Mouse (Mus musculus) neural tube, embryonic 15.5 days (tissue): ENCODE measurements at regions not wholly inside any gene's neighbourhood (a gene's known extent, or its start where the extent isn't known, plus 50 kb on each side); places are given as distances from the start of the nearest gene placed in this dataset.

Source experiments
- ATAC-seq: fragments of 200-750 bp; cut with Nextera tagmentation; 2 replicates; pipeline ENCODE4 v1.8.0; 2017; ENCODE audit warnings: mild to moderate bottlenecking, moderate TSS enrichment, moderate library complexity; ENCODE audit not compliant: low FRiP score
- H3K27ac ChIP-seq: fragments of 300-500 bp; sonication (generic); replicated peaks from 2 replicates; pipeline ENCODE4 v1.5.1; 2015; ENCODE audit warnings: mild to moderate bottlenecking, inconsistent platforms
- H3K27me3 ChIP-seq: fragments of 300-500 bp; sonication (generic); replicated peaks from 2 replicates; pipeline ENCODE4 v1.6.1; 2015; ENCODE audit warnings: inconsistent platforms
- H3K36me3 ChIP-seq: fragments of 300-500 bp; sonication (generic); 2 replicates; pipeline ENCODE4 v1.6.1; 2015; ENCODE audit warnings: inconsistent platforms
- H3K4me1 ChIP-seq: fragments of 300-500 bp; sonication (generic); 2 replicates; pipeline ENCODE4 v1.6.1; 2015; ENCODE audit warnings: inconsistent platforms
- H3K4me2 ChIP-seq: fragments of 300-500 bp; sonication (generic); 2 replicates; pipeline ENCODE4 v1.6.1; 2015; ENCODE audit warnings: inconsistent platforms, mild to moderate bottlenecking, moderate library complexity
- H3K4me3 ChIP-seq: fragments of 300-500 bp; sonication (generic); replicated peaks from 2 replicates; pipeline ENCODE4 v1.5.1; 2015; ENCODE audit warnings: mild to moderate bottlenecking, inconsistent platforms
- H3K9ac ChIP-seq: fragments of 300-500 bp; sonication (generic); replicated peaks from 2 replicates; pipeline ENCODE4 v1.6.1; 2015; ENCODE audit warnings: mild to moderate bottlenecking, inconsistent platforms
- H3K9me3 ChIP-seq: fragments of 300-500 bp; sonication (generic); replicated peaks from 2 replicates; pipeline ENCODE4 v1.6.1; 2016; ENCODE audit warnings: inconsistent platforms
- WGBS: fragments of 180-500 bp; shearing (Covaris S2); methylation state at CpG from one replicate; pipeline ENCODE4 v1.1.7; 2015; ENCODE audit warnings: mixed read lengths; 5-methylcytosine and 5-hydroxymethylcytosine counted together

DNA sequence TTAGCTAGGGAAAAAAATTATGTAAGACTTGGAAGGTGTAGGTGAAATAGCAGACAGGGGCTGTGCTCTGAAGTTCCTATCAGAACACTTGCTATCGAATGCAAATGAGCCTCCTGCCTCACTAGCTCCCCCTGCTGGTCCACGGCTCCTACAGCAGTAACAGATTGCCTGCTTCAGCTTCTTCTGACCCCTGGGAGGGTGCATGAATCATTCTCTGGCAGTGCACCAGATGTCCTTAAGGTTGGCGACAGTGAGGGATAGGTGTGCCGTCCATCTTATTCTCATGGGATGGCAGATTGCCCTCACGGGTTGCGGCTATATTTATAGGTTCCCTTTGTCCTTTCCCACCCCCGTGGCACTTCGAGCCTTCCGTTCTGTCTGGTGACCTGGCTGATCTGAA is 535.7 kb downstream of the Plekhb2 start:
- Histone ChIP-seq H3K27me3 (no peaks in the 10 kb centered on the region), H3K4me1 (peaks cover 5% of the 10 kb centered on the region), H3K9me3 (no peaks in the 10 kb centered on the region), H3K27ac (no peak overlapping the region), H3K9ac (no peak overlapping the region), H3K4me3 (no peak overlapping the region), H3K36me3 (no peaks in the 10 kb centered on the region), H3K4me2 (peak overlapping the region; percentile 21)
- no peak for ATAC-seq
- 16% methylated on average over 9 of the region's 9 CpGs for WGBS

DNA sequence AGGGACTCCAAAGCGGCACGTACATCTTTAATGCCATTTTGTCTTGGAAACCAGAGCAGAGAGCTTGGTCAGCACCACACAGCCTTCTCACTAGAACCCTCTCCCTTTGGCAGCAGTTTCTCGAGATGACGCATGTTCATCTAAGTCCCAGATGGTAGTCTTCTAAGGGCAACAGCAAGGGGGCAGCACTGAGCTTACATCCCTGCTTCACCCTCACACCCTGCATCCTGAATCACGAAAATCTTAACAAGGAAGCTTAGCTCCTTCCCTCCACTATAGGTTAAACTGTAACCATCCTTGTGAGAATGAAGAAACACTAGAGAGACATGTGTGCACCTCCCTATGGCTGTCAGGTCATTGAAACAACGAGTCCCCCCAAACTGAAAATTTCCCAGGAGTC is 538.4 kb downstream of the Plekhb2 start:
- 20% methylated on average over 6 of the region's 6 CpGs for WGBS
- Histone ChIP-seq H3K36me3 (no peaks in the 10 kb centered on the region), H3K27ac (no peak overlapping the region), H3K4me3 (no peak overlapping the region), H3K27me3 (no peaks in the 10 kb centered on the region), H3K9me3 (no peaks in the 10 kb centered on the region), H3K4me2 (no peak overlapping the region), H3K9ac (no peak overlapping the region), H3K4me1 (peaks cover 11% of the 10 kb centered on the region)
- no peak for ATAC-seq

DNA sequence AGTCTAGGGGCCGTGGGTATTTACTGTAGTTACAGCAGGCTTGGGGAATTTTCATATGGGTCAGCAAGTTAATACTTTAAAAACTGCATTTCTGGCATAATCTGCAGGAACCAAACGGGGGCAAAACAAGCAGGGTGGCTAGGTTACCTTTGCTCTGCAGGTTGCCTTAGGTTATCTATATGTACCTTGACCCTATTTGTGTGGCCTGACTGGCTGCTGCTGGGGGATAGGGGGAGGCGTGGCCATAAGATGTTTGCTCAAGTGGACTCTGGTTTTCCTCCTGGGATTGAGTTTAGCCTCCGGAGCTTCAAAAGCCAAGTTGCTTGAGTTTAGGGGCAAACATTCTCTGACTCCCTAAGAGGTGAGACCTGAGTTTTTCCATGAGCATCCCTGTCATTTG is 540.6 kb downstream of the Plekhb2 start:
- 86% methylated on average over 4 of the region's 4 CpGs for WGBS
- no peak for ATAC-seq
- Histone ChIP-seq H3K9me3 (no peaks in the 10 kb centered on the region), H3K4me3 (no peak overlapping the region), H3K9ac (no peak overlapping the region), H3K4me2 (no peak overlapping the region), H3K27ac (no peak overlapping the region), H3K27me3 (no peaks in the 10 kb centered on the region), H3K4me1 (peaks cover 14% of the 10 kb centered on the region), H3K36me3 (no peaks in the 10 kb centered on the region)

DNA sequence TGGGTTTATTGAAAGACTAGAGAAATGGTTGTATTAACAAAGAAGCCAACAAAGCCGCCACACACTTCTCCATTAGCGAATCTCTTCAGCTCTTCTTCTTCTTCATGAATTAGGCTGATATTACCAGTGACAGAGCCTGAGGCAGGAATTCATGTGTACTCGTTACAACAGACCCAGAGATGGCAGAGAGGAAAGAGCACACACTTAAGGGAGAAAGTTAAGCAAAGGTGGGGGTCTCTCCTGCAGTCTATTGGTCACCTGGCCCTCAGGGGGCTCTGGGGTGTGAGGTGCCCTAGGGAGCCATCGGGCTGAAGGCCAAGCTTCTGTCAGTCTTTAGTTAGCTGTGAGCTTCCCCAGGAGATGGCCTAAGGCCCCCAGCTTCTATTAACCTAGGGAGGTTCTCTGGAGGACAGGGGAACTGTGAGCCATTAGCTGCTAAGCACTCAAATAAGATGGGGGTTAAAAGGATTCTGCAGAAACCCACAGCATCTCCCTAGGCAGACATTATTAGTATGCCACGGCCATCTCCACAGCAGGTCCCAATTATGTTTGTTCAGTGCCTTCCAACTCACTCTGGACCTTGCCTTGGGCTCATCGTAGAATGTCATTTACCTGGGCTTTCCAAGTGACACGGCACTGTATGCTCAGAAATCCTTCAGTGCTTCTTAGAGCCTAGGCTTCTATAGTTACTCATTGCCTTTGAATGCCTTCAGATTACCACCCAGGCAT is 541.2 kb downstream of the Plekhb2 start:
- Histone ChIP-seq H3K27ac (no peak overlapping the region), H3K27me3 (no peaks in the 10 kb centered on the region), H3K4me3 (no peak overlapping the region), H3K9ac (no peak overlapping the region), H3K4me2 (no peak overlapping the region), H3K4me1 (peaks cover 9% of the 10 kb centered on the region), H3K9me3 (no peaks in the 10 kb centered on the region), H3K36me3 (no peaks in the 10 kb centered on the region)
- 73% methylated on average over 7 of the region's 7 CpGs for WGBS
- no peak for ATAC-seq

DNA sequence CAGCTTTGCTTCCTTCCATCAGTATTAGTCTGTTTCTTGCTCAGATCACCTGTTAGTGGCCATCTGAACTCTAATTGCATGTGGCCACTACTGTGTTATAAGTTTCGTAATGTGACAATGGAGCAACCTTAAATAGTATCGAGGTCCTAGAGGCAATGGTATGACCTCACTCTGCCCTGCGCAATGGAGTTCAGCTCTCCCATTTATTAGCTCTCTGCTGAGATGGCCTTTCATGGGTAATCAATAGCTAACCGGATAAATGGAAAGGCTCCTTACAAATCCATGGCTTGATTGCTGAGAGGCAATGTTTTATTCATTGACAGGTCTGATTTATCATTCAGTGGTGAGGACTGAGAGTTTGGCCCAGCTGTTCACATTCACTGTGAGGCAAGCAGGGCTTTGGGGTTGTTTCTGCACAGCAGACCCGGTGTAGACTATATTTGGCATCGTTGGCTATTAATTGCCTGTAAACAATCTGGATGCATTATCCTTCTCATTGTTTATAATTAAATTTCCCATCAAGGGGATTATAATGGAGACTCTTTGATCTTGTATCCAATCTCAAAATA is 543.9 kb downstream of the Plekhb2 start:
- 32% methylated on average over 6 of the region's 6 CpGs for WGBS

DNA sequence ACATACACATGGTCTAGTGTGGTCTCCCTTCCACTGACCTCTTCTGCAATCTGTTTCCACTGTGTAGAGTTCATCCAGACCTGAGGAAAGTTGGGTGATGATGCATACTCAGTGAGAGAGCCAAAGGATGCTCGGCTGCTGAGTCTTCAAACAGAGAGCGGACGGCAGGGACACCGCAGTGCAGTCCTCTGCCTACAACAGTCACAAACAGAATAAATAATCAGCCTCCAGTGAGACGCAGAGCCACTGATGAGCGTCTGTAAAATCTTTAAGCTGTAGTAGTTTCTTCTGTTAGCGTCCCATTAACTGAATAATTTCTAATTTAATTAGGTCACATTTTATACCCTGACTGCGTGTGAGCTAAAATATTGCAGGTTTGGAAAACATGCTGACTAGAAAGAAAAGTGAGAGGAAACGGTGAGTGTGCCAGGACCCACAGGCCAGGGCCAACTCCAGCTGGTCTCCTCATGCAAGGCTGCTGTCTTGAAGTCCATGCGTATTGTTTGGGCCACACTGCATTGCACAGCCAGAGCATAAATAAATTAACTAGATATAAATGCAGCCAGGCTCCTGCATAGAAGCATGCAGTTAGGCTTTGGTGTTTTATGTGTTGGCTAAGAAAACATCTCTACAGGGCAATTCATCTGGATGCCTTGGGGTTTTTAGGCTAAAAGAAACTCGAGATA is 551.0 kb downstream of the Plekhb2 start:
- Histone ChIP-seq H3K9ac (no peak overlapping the region), H3K9me3 (no peaks in the 10 kb centered on the region), H3K27me3 (no peaks in the 10 kb centered on the region), H3K4me2 (no peak overlapping the region), H3K4me3 (no peak overlapping the region), H3K36me3 (no peaks in the 10 kb centered on the region), H3K27ac (peak overlapping the region; percentile 54; the same call in 1 of the 2 replicates), H3K4me1 (peaks cover 18% of the 10 kb centered on the region)
- ATAC-seq: peak; percentile 87
- WGBS: 43% methylated on average over 11 of the region's 11 CpGs

More for the DNA sequence above, 543.9 kb downstream of the Plekhb2 start:
- Histone ChIP-seq H3K4me2 (no peak overlapping the region), H3K4me3 (no peak overlapping the region), H3K9me3 (no peaks in the 10 kb centered on the region), H3K27me3 (no peaks in the 10 kb centered on the region), H3K36me3 (no peaks in the 10 kb centered on the region), H3K4me1 (peaks cover 9% of the 10 kb centered on the region), H3K27ac (0 out of 2 replicates have a peak overlapping the region, but pooled peaks have one; percentile 5), H3K9ac (no peak overlapping the region)
- no peak for ATAC-seq

DNA sequence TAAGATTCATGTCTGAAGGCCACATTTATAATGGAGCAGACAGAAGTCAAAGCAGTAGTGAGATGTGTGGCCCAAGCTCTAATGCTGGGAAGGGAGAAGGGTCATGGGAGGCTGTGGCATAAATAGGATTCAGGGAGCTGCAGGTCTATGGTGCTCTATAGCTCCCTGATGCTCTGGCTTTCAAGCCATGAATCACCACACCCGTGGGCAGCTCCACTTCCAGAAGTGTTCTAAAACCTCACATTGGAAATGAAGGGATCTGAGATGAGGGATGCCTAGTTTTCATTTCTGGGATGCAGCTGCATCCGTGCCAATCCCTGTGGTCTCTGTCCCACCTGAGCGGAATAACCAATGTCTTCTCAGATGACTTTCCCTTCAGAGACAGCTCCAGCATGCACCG is 553.2 kb downstream of the Plekhb2 start:
- no peak overlapping the region for H3K27ac ChIP-seq
- H3K36me3 ChIP-seq: no peaks in the 10 kb centered on the region
- no peak for ATAC-seq
- H3K4me3 ChIP-seq: no peak overlapping the region
- no peaks in the 10 kb centered on the region for H3K9me3 ChIP-seq
- H3K27me3 ChIP-seq: no peaks in the 10 kb centered on the region
- H3K9ac ChIP-seq: no peak overlapping the region
- H3K4me2 ChIP-seq: no peak overlapping the region
- WGBS: 69% methylated on average over 4 of the region's 4 CpGs
- peaks cover 18% of the 10 kb centered on the region for H3K4me1 ChIP-seq

DNA sequence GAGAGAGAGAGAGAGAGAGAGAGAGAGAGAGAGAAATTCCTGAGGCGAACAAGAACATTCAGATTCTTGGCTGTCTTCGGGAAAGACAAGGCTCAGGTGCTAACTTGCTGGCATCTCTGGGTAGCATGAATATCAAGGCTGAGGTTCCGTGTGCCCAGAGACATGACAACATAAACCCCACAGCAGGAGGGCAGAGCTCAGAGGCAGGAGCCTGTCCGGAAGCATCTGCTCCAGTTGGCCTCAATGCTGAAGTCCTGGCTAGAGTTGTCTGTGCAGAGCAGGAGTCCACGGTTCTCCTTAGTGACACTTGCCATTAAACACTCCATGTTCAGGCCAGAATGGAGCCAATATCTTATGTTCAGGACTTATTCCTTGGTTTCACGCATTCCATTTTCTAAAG is 555.6 kb downstream of the Plekhb2 start:
- Histone ChIP-seq H3K9ac (no peak overlapping the region), H3K27ac (no peak overlapping the region), H3K9me3 (no peaks in the 10 kb centered on the region), H3K4me2 (no peak overlapping the region), H3K36me3 (no peaks in the 10 kb centered on the region), H3K4me3 (no peak overlapping the region), H3K4me1 (peaks cover 16% of the 10 kb centered on the region), H3K27me3 (no peaks in the 10 kb centered on the region)
- 65% methylated on average over 6 of the region's 6 CpGs for WGBS
- no peak for ATAC-seq

DNA sequence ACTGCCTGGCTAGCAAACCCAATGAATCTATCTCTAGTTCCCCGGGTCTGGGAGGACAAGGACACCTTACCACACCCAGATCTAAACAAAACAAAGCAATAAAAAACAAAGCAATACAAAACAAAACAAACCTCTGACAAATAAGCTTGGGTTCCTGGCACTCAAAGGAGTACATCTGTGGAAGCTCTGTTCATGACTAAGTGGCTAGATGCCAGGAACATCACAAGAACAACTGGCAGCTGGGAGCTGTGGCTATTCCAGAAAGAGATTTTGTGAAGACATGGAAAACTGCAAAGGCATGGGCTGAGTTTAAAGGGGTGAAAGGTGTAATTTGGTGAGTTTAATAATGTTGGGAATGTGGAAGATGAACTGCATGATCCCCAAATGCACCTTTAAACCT is 565.9 kb downstream of the Plekhb2 start:
- no peaks in the 10 kb centered on the region for H3K9me3 ChIP-seq
- 26% methylated on average over 1 of the region's 1 CpGs for WGBS
- no peaks in the 10 kb centered on the region for H3K36me3 ChIP-seq
- no peak overlapping the region for H3K9ac ChIP-seq
- no peak overlapping the region for H3K4me3 ChIP-seq
- no peak overlapping the region for H3K27ac ChIP-seq
- no peaks in the 10 kb centered on the region for H3K27me3 ChIP-seq
- no peak overlapping the region for H3K4me2 ChIP-seq
- H3K4me1 ChIP-seq: peaks cover 11% of the 10 kb centered on the region
- no peak for ATAC-seq

DNA sequence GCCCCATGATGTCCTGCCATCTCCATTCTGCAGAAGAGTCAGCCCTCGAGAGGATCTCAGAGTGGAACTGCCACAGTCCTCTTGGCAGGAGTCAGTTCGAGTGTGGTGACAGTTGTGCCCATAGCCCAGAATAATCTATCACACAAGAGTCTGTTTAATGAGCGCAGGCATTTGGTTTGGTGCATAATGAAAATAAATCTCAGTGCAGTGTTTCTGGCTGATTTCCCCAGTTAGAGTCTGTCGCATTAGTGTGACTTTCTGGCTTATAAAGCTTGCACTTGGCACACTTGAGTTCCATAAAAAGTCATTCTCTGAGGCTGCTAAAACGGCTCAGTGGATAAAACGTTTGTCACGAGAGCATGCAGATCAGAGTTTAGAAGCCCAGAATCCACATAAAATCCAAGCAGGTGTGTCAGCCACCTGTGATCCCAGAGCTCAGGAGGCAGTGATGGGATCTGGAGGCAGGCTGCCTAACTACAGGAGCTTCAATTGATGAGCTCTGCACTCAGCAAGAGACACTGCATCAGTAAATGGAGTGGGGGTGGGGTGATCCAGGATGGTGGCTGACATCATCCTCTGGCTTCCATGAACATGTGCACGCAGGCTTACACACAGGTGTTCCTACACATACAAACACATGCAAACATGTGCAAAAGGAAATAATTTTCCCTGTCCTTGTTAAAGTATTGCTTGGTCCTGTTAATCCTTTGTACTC is 578.5 kb downstream of the Plekhb2 start:
- peak overlapping the region; percentile 74 for H3K27ac ChIP-seq
- WGBS: 50% methylated on average over 8 of the region's 8 CpGs
- H3K4me1 ChIP-seq: peaks cover 6% of the 10 kb centered on the region; the same call in 1 of the 2 replicates
- H3K4me2 ChIP-seq: no peak overlapping the region
- H3K4me3 ChIP-seq: no peak overlapping the region
- H3K27me3 ChIP-seq: no peaks in the 10 kb centered on the region
- no peaks in the 10 kb centered on the region; the same call in 1 of the 2 replicates for H3K9me3 ChIP-seq
- ATAC-seq: peak; percentile 78
- H3K9ac ChIP-seq: no peak overlapping the region
- H3K36me3 ChIP-seq: no peaks in the 10 kb centered on the region

DNA sequence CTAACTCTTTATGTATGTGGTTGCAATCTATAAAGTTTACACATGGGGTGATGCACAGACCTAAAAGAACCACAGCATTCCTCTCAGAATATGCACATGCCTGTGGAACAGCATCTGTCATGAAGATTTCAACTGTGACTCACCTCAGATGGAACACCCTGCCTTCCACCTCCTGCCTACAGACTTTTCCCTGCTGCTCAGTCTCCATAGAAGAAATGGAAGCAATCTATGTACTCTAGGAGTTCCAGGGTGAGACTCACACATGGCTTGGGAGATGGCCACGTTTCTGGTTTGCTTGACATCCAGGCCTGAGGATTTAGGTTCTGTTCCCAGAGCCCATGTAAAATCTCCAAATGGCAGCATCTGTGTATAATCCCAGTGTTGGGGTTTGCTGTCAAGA is 579.7 kb downstream of the Plekhb2 start:
- no peak for ATAC-seq
- H3K27ac ChIP-seq: no peak overlapping the region
- H3K4me1 ChIP-seq: peaks cover 6% of the 10 kb centered on the region; the same call in 1 of the 2 replicates
- H3K9me3 ChIP-seq: no peaks in the 10 kb centered on the region; the same call in 1 of the 2 replicates
- no peaks in the 10 kb centered on the region for H3K27me3 ChIP-seq
- 88% methylated on average over 1 of the region's 1 CpGs for WGBS
- H3K9ac ChIP-seq: no peak overlapping the region
- no peak overlapping the region for H3K4me3 ChIP-seq
- H3K36me3 ChIP-seq: no peaks in the 10 kb centered on the region
- H3K4me2 ChIP-seq: no peak overlapping the region
